Mouse (Mus musculus) E14TG2a.4 (cell line): ENCODE data around the gene Il10.

Experiments used
- CTCF ChIP-seq: conservative IDR thresholded peaks from 2 replicates; pipeline ENCODE4 v1.5.1; 2014; ENCODE audit warnings: low read length
- NANOG ChIP-seq: IDR thresholded peaks from 2 replicates; pipeline ENCODE4 v1.6.1; 2014; ENCODE audit warnings: borderline replicate concordance, low read length, mixed read lengths
- POU5F1 ChIP-seq: IDR thresholded peaks from 2 replicates; pipeline ENCODE4 v1.6.1; 2014; ENCODE audit warnings: low read length, borderline replicate concordance

GRCm38 (mm10) chr1:130990448-130990847 lies 29.2 kb upstream of the Il10 start:
- TF ChIP-seq CTCF: no peak
- no peak for TF ChIP-seq NANOG
- no peak for TF ChIP-seq POU5F1
